Comparison of ENCODE assay signal across 30 mouse cellular contexts in genomic region chr7:87229502-87229901, GRCm38 (mm10). TPM values are rescaled to one million over a fixed set of nuclear protein-coding genes. Genes with fewer than 3 reads are reported as not detected.
"Had no signal": no experiment of that assay in that cellular context is flagged by ENCODE, and none has a peak within 500 bp of the region (broad histone marks: within the 10 kb centered on the region; RNA-seq: fewer than 3 reads in every experiment).

No protein-coding gene starts in this region.

- H3K4me3 ChIP-seq: embryonic facial prominence, embryonic 10.5 days; embryonic facial prominence, embryonic 12.5 days; embryonic facial prominence, embryonic 13.5 days; embryonic facial prominence, embryonic 15.5 days; erythroblast, embryonic 14.5 days; forebrain, embryonic 10.5 days; forebrain, embryonic 12.5 days; forebrain, embryonic 13.5 days; forebrain, embryonic 15.5 days; gastrocnemius, adult 2 months had no signal

- H3K36me3 ChIP-seq: embryonic facial prominence, embryonic 10.5 days; embryonic facial prominence, embryonic 12.5 days; embryonic facial prominence, embryonic 13.5 days; embryonic facial prominence, embryonic 15.5 days; forebrain, embryonic 10.5 days; forebrain, embryonic 12.5 days; forebrain, embryonic 15.5 days had no signal

- H3K27me3 ChIP-seq: embryonic facial prominence, embryonic 12.5 days; embryonic facial prominence, embryonic 13.5 days; embryonic facial prominence, embryonic 15.5 days; forebrain, embryonic 12.5 days; forebrain, embryonic 13.5 days; forebrain, embryonic 15.5 days had no signal

- ATAC-seq: forebrain, embryonic 13.5 days; forebrain, embryonic 14.5 days; forebrain, embryonic 15.5 days; forebrain, embryonic 16.5 days; forebrain, postnatal 0 days had no signal

- H3K4me2 ChIP-seq: embryonic facial prominence, embryonic 12.5 days; embryonic facial prominence, embryonic 13.5 days; embryonic facial prominence, embryonic 15.5 days; forebrain, embryonic 12.5 days; forebrain, embryonic 13.5 days; forebrain, embryonic 15.5 days had no signal

- H3K27ac ChIP-seq: embryonic facial prominence, embryonic 10.5 days; embryonic facial prominence, embryonic 12.5 days; embryonic facial prominence, embryonic 13.5 days; embryonic facial prominence, embryonic 15.5 days; forebrain, embryonic 10.5 days; forebrain, embryonic 12.5 days; forebrain, embryonic 13.5 days; forebrain, embryonic 15.5 days; gastrocnemius, adult 2 months had no signal

- H3K4me1 ChIP-seq: embryonic facial prominence, embryonic 10.5 days; embryonic facial prominence, embryonic 12.5 days; embryonic facial prominence, embryonic 13.5 days; embryonic facial prominence, embryonic 15.5 days; forebrain, embryonic 10.5 days; forebrain, embryonic 12.5 days; forebrain, embryonic 13.5 days; forebrain, embryonic 15.5 days had no signal

- DNase-seq: cerebellum, adult 2 months; cerebellum, adult 8-10 months; cerebellum, adult 9-10 months; cerebellum, adult 9-11 months; cerebellum, postnatal 10 days; cerebellum, postnatal 14 days; cerebellum, postnatal 25 days; cerebellum, postnatal 36 days; embryo, embryonic 11 days; forebrain, postnatal 0 days; gastrocnemius, adult 2 months; gastrocnemius, postnatal 10 days; gastrocnemius, postnatal 14 days; gastrocnemius, postnatal 25 days; gastrocnemius, postnatal 36 days; heart, adult 11 months; heart, adult 18-20 months had no signal

- H3K9me3 ChIP-seq: embryonic facial prominence, embryonic 10.5 days; embryonic facial prominence, embryonic 12.5 days; embryonic facial prominence, embryonic 13.5 days; embryonic facial prominence, embryonic 15.5 days; forebrain, embryonic 10.5 days; forebrain, embryonic 12.5 days; forebrain, embryonic 13.5 days; forebrain, embryonic 15.5 days had no signal

- H3K9ac ChIP-seq: embryonic facial prominence, embryonic 12.5 days; embryonic facial prominence, embryonic 13.5 days; embryonic facial prominence, embryonic 15.5 days; forebrain, embryonic 12.5 days; forebrain, embryonic 13.5 days; forebrain, embryonic 15.5 days; forebrain, postnatal 0 days had no signal

RNA-seq across cellular contexts. Expression of gene Nox4, which starts 16.4 kb away (rescaled TPM):
- total RNA-seq: common myeloid progenitor, adult 5-6 weeks; granulocyte monocyte progenitor cell, adult 5-6 weeks had no signal
- polyA plus RNA-seq: erythroblast, embryonic 14.5 days had no signal
